Mouse (Mus musculus): ENCODE measurements around the gene Hoxd4. TPM values are rescaled to one million over a fixed set of nuclear protein-coding genes. Genes with fewer than 3 reads are reported as not detected.

Gene Hoxd4
- polyA plus RNA-seq, 1 experiment, result not detected

DNA sequence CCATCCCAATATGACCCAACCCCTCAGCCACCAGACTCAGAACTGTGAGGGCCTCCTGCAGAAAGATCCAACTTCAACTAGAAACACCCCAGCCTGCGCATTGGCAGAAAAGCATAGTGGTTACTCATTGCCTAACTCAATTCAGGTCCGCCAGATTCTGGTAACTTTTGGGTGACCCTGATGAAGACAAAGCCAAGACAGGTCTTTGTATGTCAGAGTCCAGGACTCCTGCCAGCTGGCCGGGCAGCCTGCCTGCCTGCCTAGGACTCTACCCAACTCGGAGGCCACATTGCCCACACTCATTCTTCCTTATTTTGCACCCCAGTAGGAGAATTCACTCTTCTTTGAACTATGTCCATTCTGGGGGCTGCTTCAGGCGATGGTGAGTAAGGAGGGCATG lies 14.8 kb downstream of the Hoxd4 start, which contains the start of gene Gm28230:
Gene Gm28230 (plus strand): TSS at position 178 of the 400 bp plus-strand sequence.
- DNase-seq (ENCODE audit: extremely low spot score in 1 of 2, low spot score in 1 of 2), result no peak

- no peak for DNase-seq (ENCODE audit: extremely low spot score in 1 of 2, low spot score in 1 of 2)
Observed at GRCm38 (mm10) chr2:74726973-74727639, 15.4 kb downstream of the Hoxd4 start.

- no peak for DNase-seq (ENCODE audit: extremely low spot score in 1 of 2, low spot score in 1 of 2)
Observed at GRCm38 (mm10) chr2:74727640-74728302, 16.0 kb downstream of the Hoxd4 start.

GRCm38 (mm10) chr2:74728303-74728680 lies 16.6 kb downstream of the Hoxd4 start:
- no peak for DNase-seq (ENCODE audit: extremely low spot score in 1 of 2, low spot score in 1 of 2)

- no peak for DNase-seq (ENCODE audit: extremely low spot score in 1 of 2, low spot score in 1 of 2)
Observed at GRCm38 (mm10) chr2:74730331-74730730, 18.6 kb downstream of the Hoxd4 start.

GRCm38 (mm10) chr2:74731055-74731454 lies 19.3 kb downstream of the Hoxd4 start:
- no peak for DNase-seq (ENCODE audit: extremely low spot score in 1 of 2, low spot score in 1 of 2)

DNA sequence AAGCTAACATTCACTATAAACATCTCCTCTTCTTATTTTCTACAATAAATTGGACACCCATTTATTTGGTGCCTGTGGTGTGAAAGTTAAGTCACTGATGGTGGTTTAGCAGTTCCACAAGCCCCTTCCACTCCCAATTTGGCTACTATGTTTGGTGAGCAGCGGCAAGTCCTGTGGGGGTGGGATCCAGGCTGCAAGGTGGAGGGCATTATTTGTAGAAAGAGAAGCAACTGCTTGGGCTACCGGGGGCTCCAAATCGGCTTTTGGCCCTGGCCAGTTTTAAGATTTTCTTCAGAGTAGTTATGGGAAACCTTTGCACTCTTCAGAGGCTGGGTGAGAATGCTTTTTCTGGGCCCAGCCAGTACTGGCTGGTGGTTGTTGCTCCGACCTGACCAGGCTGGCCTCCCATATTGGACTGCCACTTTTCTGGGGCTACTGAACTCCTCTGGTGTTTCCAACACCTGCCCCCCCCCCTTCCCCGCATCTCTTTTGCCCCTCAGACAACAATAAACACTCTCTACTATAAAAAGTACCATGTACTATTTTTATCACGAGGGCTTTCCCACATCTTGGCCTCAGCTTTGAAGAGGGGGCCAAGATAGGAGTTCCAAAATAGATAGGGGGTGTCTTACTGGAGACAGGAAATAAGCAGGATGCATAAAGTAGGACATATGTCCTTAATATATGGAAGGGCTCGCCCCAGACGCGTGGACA lies 20.2 kb downstream of the Hoxd4 start:
- DNase-seq (ENCODE audit: extremely low spot score in 1 of 2, low spot score in 1 of 2), result no peak

- DNase-seq (ENCODE audit: extremely low spot score in 1 of 2, low spot score in 1 of 2), result no peak
Observed at GRCm38 (mm10) chr2:74732513-74733316, 21.0 kb downstream of the Hoxd4 start.

- DNase-seq (ENCODE audit: extremely low spot score in 1 of 2, low spot score in 1 of 2), result no peak
Observed at GRCm38 (mm10) chr2:74733317-74733661, 21.6 kb downstream of the Hoxd4 start.

GRCm38 (mm10) chr2:74733765-74734164 lies 22.0 kb downstream of the Hoxd4 start:
- DNase-seq (ENCODE audit: extremely low spot score in 1 of 2, low spot score in 1 of 2), result no peak

- DNase-seq (ENCODE audit: extremely low spot score in 1 of 2, low spot score in 1 of 2), result no peak
Observed at GRCm38 (mm10) chr2:74734451-74734850, 22.7 kb downstream of the Hoxd4 start.

DNA sequence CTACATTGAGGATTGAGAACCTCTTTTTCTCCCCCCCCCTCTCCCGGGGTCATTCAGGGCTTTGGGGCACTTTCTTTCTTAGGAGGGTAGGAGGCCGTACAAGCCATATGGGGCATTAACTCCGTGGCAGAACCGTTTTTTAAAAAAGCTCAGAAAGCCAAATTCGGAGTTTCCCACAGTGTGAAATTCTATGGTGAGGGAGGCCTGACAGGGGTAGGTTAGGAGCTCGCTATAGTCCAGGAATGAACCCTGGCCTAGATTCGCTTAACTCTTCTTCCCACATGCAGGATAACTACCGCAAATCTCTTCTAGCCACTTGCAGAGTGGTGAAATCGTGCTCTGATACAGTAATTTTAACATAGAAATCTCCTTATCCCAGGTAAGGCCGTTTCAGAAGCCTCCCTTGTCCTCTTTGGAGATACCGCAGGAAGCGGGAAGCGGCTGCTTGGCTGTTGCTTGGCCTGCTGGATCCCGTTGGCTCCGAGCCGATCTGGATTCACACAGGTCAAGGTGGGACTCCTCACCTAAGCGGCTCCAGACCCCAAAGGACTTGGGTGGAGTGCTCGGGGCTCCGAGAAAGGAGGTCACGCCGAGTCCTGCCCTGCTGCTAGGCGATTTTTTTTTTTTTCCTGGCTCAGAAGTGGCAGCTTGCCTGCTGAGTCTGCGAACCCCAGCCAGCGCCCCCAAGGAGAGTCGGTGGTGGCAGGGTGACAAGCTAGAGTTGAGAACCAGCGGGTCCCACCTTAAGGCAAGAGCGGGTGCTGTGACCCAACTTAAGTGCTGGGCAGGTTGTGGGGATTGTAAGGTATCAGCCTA lies 23.5 kb downstream of the Hoxd4 start:
- no peak for DNase-seq (ENCODE audit: extremely low spot score in 1 of 2, low spot score in 1 of 2)

- DNase-seq (ENCODE audit: extremely low spot score in 1 of 2, low spot score in 1 of 2), result no peak
Observed at GRCm38 (mm10) chr2:74735851-74736687, 24.3 kb downstream of the Hoxd4 start.

GRCm38 (mm10) chr2:74736688-74737577 lies 25.2 kb downstream of the Hoxd4 start:
- DNase-seq (ENCODE audit: extremely low spot score in 1 of 2, low spot score in 1 of 2), result no peak

GRCm38 (mm10) chr2:74737578-74738070 lies 25.9 kb downstream of the Hoxd4 start:
- no peak for DNase-seq (ENCODE audit: extremely low spot score in 1 of 2, low spot score in 1 of 2)

- no peak for DNase-seq (ENCODE audit: extremely low spot score in 1 of 2, low spot score in 1 of 2)
Observed at GRCm38 (mm10) chr2:74738623-74739475, 27.1 kb downstream of the Hoxd4 start.

- DNase-seq (ENCODE audit: extremely low spot score in 1 of 2, low spot score in 1 of 2), result no peak
Observed at GRCm38 (mm10) chr2:74739476-74739800, 27.7 kb downstream of the Hoxd4 start.

All from frontal cortex, adult 2 months (tissue).